Mouse (Mus musculus) CH12.LX (cell line): Measurements from ENCODE around the gene Mob4. TPM values are rescaled to one million over a fixed set of nuclear protein-coding genes. Genes with fewer than 3 reads are reported as not detected.

Experiments
- DNase-seq: peaks from one replicate; pipeline ENCODE4 v3.0.0-alpha.2; 2013; ENCODE audit errors: extremely low read depth
- H3K27ac ChIP-seq: 2 replicates; pipeline ENCODE4 v1.5.1; 2012; ENCODE audit warnings: low read depth, mild to moderate bottlenecking, control low read depth, moderate library complexity; ENCODE audit not compliant: insufficient read depth
- H3K27me3 ChIP-seq: replicated peaks from 2 replicates; pipeline ENCODE3; 2012; ENCODE audit warnings: inconsistent platforms
- H3K36me3 ChIP-seq, 2 experiments: replicated peaks in 1 of 2; 2 replicates each; pipeline versions ENCODE3 to v1.6.1; 2012; ENCODE audit warnings: inconsistent platforms in 1 of 2, low read length in 1 of 2, mild to moderate bottlenecking in 1 of 2, mixed read lengths in 1 of 2, moderate library complexity in 1 of 2; ENCODE audit not compliant: control insufficient read depth in 1 of 2, insufficient read depth in 1 of 2
- H3K4me1 ChIP-seq, 2 experiments: 2 replicates each; pipeline ENCODE4 v1.6.1; 2012; ENCODE audit warnings: inconsistent platforms in 1 of 2, moderate library complexity in 1 of 2; ENCODE audit not compliant: insufficient read depth in 2 of 2, control insufficient read depth in 1 of 2
- H3K4me2 ChIP-seq: 2 replicates; pipeline ENCODE4 v1.6.1; 2012; ENCODE audit warnings: low read depth, mild to moderate bottlenecking, control low read depth; ENCODE audit not compliant: poor library complexity, insufficient read depth, severe bottlenecking
- H3K4me3 ChIP-seq, 3 experiments: fragments of 150-350 bp in 1 of 3; sonication (generic) in 1 of 3; replicated peaks in 1 of 3; 2 replicates each; pipeline versions ENCODE3 to v1.5.1; 2011 to 2012; ENCODE audit warnings: low read depth in 2 of 3, low read length in 2 of 3, mild to moderate bottlenecking in 2 of 3, moderate library complexity in 2 of 3, control low read depth in 1 of 3, improper control_type of control experiment in 1 of 3, inconsistent platforms in 1 of 3, mixed read lengths in 1 of 3; ENCODE audit not compliant: poor library complexity in 1 of 3
- H3K79me2 ChIP-seq: replicated peaks from 2 replicates; pipeline ENCODE4 v1.6.1; 2012; ENCODE audit warnings: mild to moderate bottlenecking, moderate library complexity; ENCODE audit not compliant: control insufficient read depth, poor library complexity, insufficient read depth, severe bottlenecking; ENCODE audit errors: extremely low read depth
- H3K9ac ChIP-seq: 2 replicates; pipeline ENCODE4 v1.6.1; 2012; ENCODE audit warnings: low read depth, mild to moderate bottlenecking, control low read depth, moderate library complexity; ENCODE audit not compliant: insufficient read depth
- H3K9me3 ChIP-seq: replicated peaks from 2 replicates; pipeline ENCODE3; 2012; ENCODE audit warnings: low read length, inconsistent platforms, mixed read lengths
- BHLHE40 ChIP-seq: IDR thresholded peaks from 2 replicates; pipeline ENCODE4 v1.6.1; 2011; ENCODE audit warnings: mild to moderate bottlenecking, low read depth, low read length, improper control_type of control experiment
- CHD2 ChIP-seq: IDR thresholded peaks from 2 replicates; pipeline ENCODE4 v1.6.1; 2011; ENCODE audit warnings: low read length, improper control_type of control experiment
- E2F4 ChIP-seq: IDR thresholded peaks from 2 replicates; pipeline ENCODE4 v1.6.1; 2011; ENCODE audit warnings: low read depth, low read length, improper control_type of control experiment; ENCODE audit not compliant: insufficient replicate concordance
- ELF1 ChIP-seq: IDR thresholded peaks from 2 replicates; pipeline ENCODE4 v1.6.1; 2014; ENCODE audit warnings: low read depth, mild to moderate bottlenecking, inconsistent platforms, low read length, improper control_type of control experiment
- EP300 ChIP-seq: IDR thresholded peaks from 2 replicates; pipeline ENCODE4 v1.6.1; 2011; ENCODE audit warnings: low read length, improper control_type of control experiment
- ETS1 ChIP-seq: conservative IDR thresholded peaks from 2 replicates; pipeline ENCODE4 v1.6.1; 2012; ENCODE audit warnings: low read depth, mild to moderate bottlenecking, inconsistent platforms, low read length, improper control_type of control experiment, moderate library complexity
- GABPA ChIP-seq: IDR thresholded peaks from 2 replicates; pipeline ENCODE4 v1.6.1; 2012; ENCODE audit warnings: low read depth, low read length, improper control_type of control experiment, inconsistent platforms; ENCODE audit not compliant: insufficient replicate concordance
- IRF4 ChIP-seq: IDR thresholded peaks from 2 replicates; pipeline ENCODE4 v1.6.1; 2014; ENCODE audit warnings: low read depth, mild to moderate bottlenecking, inconsistent platforms, low read length, improper control_type of control experiment
- JUN ChIP-seq: IDR thresholded peaks from 2 replicates; pipeline ENCODE4 v1.6.1; 2011; ENCODE audit warnings: low read depth, mild to moderate bottlenecking, low read length, improper control_type of control experiment, moderate library complexity; ENCODE audit not compliant: insufficient read depth
- JUND ChIP-seq: conservative IDR thresholded peaks from 2 replicates; pipeline ENCODE4 v1.6.1; 2011; ENCODE audit warnings: low read depth, low read length, improper control_type of control experiment
- MAX ChIP-seq: IDR thresholded peaks from 2 replicates; pipeline ENCODE4 v1.6.1; 2011; ENCODE audit warnings: low read length, improper control_type of control experiment
- MAZ ChIP-seq: IDR thresholded peaks from 2 replicates; pipeline ENCODE4 v1.6.1; 2012; ENCODE audit warnings: low read depth, mild to moderate bottlenecking, inconsistent platforms, low read length, improper control_type of control experiment, moderate library complexity
- MEF2A ChIP-seq: IDR thresholded peaks from 2 replicates; pipeline ENCODE4 v1.6.1; 2014; ENCODE audit warnings: low read depth, mild to moderate bottlenecking, inconsistent platforms, low read length, improper control_type of control experiment, borderline replicate concordance
- MXI1 ChIP-seq: IDR thresholded peaks from 2 replicates; pipeline ENCODE4 v1.6.1; 2011; ENCODE audit warnings: mild to moderate bottlenecking, low read depth, low read length, improper control_type of control experiment
- MYC ChIP-seq: IDR thresholded peaks from 2 replicates; pipeline ENCODE4 v1.6.1; 2011; ENCODE audit warnings: low read depth, mild to moderate bottlenecking, improper control_type of control experiment, low read length
- NELFE ChIP-seq: IDR thresholded peaks from 2 replicates; pipeline ENCODE4 v1.6.1; 2011; ENCODE audit warnings: low read depth, low read length, improper control_type of control experiment
- PAX5 ChIP-seq: IDR thresholded peaks from 2 replicates; pipeline ENCODE4 v1.6.1; 2012; ENCODE audit warnings: low read length, inconsistent platforms, mixed read lengths
- POLR2A ChIP-seq: IDR thresholded peaks from 2 replicates; pipeline ENCODE4 v1.6.1; 2011; ENCODE audit warnings: low read depth, mild to moderate bottlenecking, improper control_type of control experiment, low read length
- POLR2AphosphoS2 ChIP-seq: IDR thresholded peaks from 2 replicates; pipeline ENCODE4 v1.6.1; 2011; ENCODE audit warnings: low read depth, low read length, improper control_type of control experiment
- SMC3 ChIP-seq: IDR thresholded peaks from 2 replicates; pipeline ENCODE4 v1.6.1; 2011; ENCODE audit warnings: low read depth, low read length, improper control_type of control experiment
- TBP ChIP-seq: conservative IDR thresholded peaks from 2 replicates; pipeline ENCODE4 v1.6.1; 2011; ENCODE audit warnings: low read depth, low read length, improper control_type of control experiment
- TCF12 ChIP-seq: IDR thresholded peaks from 2 replicates; pipeline ENCODE4 v1.6.1; 2014; ENCODE audit warnings: low read depth, mild to moderate bottlenecking, inconsistent platforms, low read length, improper control_type of control experiment
- UBTF ChIP-seq: IDR thresholded peaks from 2 replicates; pipeline ENCODE4 v1.6.1; 2012; ENCODE audit warnings: low read depth, mild to moderate bottlenecking, inconsistent platforms, low read length, improper control_type of control experiment, moderate library complexity
- ZC3H11A ChIP-seq: IDR thresholded peaks from 2 replicates; pipeline ENCODE4 v1.6.1; 2012; ENCODE audit warnings: low read depth, mild to moderate bottlenecking, inconsistent platforms, low read length, improper control_type of control experiment
- ZMIZ1 ChIP-seq: IDR thresholded peaks from 2 replicates; pipeline ENCODE4 v1.6.1; 2012; ENCODE audit warnings: low read depth, mild to moderate bottlenecking, inconsistent platforms, low read length, improper control_type of control experiment
- ZNF384 ChIP-seq: IDR thresholded peaks from 2 replicates; pipeline ENCODE4 v1.6.1; 2012; ENCODE audit warnings: low read depth, low read length, improper control_type of control experiment, inconsistent platforms
- dilution Hi-C: fragments of 300-500 bp; cut with MboI; formaldehyde crosslinking; loops from 2 replicates; pipeline ENCODE4 v1.14.3; 2020; ENCODE audit warnings: low sequenced_read_pairs; ENCODE audit not compliant: extremely low pct_unique_long_range_greater_than_20kb, extremely low pct_ligation_motif_present
- in situ Hi-C: fragments of 300-500 bp; cut with MboI; formaldehyde crosslinking; loops from 3 replicates; pipeline ENCODE4 v1.14.3; 2019; ENCODE audit warnings: low sequenced_read_pairs, low pct_ligation_motif_present, low pct_unique_long_range_greater_than_20kb, mixed read lengths
- polyA plus RNA-seq: library from polyadenylated mRNA; unstranded; fragments of >175 nt; gene quantifications from 2 replicates; pipeline ENCODE4 v1.2.1, GENCODE M21; 2012; ENCODE audit warnings: low read depth; ENCODE audit not compliant: insufficient read length
- total RNA-seq, 2 experiments: library from RNA; depleted of rRNA; stranded (reverse); fragments of 300-350 nt in 1 of 2; fragments of >200 nt in 1 of 2; gene quantifications; 2 replicates each; pipeline ENCODE4 v1.2.3; 2012 to 2014

The Mob4 gene
- total and polyA plus RNA-seq, 3 experiments: 12.3 to 49.5 (median 34.1) TPM

- no peak overlapping the region for H3K4me2 ChIP-seq
- dilution Hi-C loops (no loop called here), in situ Hi-C loops (no loop called here)
- peaks cover 34 to 56% of the 10 kb centered on the region in 2 experiments for H3K36me3 ChIP-seq
- H3K79me2 ChIP-seq: peaks cover 71% of the 10 kb centered on the region
- peak overlapping the region; percentile 92 for H3K27ac ChIP-seq
- peaks cover 3% of the 10 kb centered on the region for H3K9me3 ChIP-seq
- no peak for TF ChIP-seq CHD2
- no peak for TF ChIP-seq ZNF384
- no peak for TF ChIP-seq GABPA
- no peak for TF ChIP-seq ETS1
- peak; percentile 62 for TF ChIP-seq BHLHE40
- TF ChIP-seq ZC3H11A: no peak
- TF ChIP-seq UBTF: no peak
- TF ChIP-seq TCF12: 0 out of 2 replicates have a peak, but pooled peaks have one; percentile 71
- TF ChIP-seq IRF4: no peak
- peak; percentile 51; the same call in 1 of the 2 replicates for TF ChIP-seq MAX
- TF ChIP-seq ZMIZ1: peak; percentile 80; the same call in 1 of the 2 replicates
- TF ChIP-seq POLR2A: peak; percentile 75
- no peak for TF ChIP-seq ELF1
- TF ChIP-seq JUN: no peak
- no peak for TF ChIP-seq SMC3
- no peak for TF ChIP-seq PAX5
- no peak for TF ChIP-seq MAZ
- TF ChIP-seq JUND: no peak
- peak; percentile 39; the same call in 1 of the 2 replicates for TF ChIP-seq POLR2AphosphoS2
- no peak; the same call in 1 of the 2 replicates for TF ChIP-seq MXI1
- TF ChIP-seq E2F4: no peak
- TF ChIP-seq NELFE: peak; percentile 86
- TF ChIP-seq EP300: no peak
- TF ChIP-seq TBP: no peak
- TF ChIP-seq MYC: 0 out of 2 replicates have a peak, but pooled peaks have one; percentile 51
- TF ChIP-seq MEF2A: no peak
- H3K9ac ChIP-seq: peak overlapping the region; percentile 94
- peak overlapping the region; percentile 95 to 100 (median 100) for H3K4me3 ChIP-seq
- peak; percentile 41 for DNase-seq
- H3K4me1 ChIP-seq: peaks cover 4 to 46% of the 10 kb centered on the region in 2 experiments; a peak in 3 of 4 replicates
- H3K27me3 ChIP-seq: no peaks in the 10 kb centered on the region
These were observed 43.6 kb upstream of the Mob4 start for GRCm38 (mm10) chr1:55087401-55087904.
